Mouse (Mus musculus): Measurements from ENCODE around the gene Ccdc174.

DNA sequence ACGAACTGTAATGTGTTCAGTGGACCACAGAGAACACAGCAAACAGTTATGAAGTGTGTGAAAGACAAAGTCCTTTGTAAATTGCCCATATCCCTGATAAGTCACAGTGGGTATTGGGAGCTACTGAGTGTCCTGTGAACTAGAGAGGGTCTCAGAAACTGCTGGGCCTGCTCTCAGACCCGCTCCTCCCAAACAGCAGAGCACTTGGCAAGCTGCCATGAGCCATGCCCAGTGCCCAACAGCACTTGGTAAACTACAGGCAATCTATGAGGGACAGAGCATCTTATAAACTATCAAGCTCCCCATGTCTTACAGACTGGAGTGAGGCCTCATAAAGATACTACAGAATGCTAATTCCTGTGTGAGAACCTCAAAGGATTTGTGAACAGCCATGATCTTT lies 70.6 kb downstream of the Ccdc174 start:
- TF ChIP-seq POLR2A (IDR thresholded peaks at IDR 0.05; ENCODE audit: borderline replicate concordance, extremely low read depth, insufficient read depth, insufficient read length, poor library complexity, severe bottlenecking) (no peak), CTCF (IDR thresholded peaks at IDR 0.05; ENCODE audit: borderline replicate concordance, extremely low read depth, insufficient read depth, insufficient read length) (no peak)
